Mouse (Mus musculus) bone marrow, adult 2 months (tissue): ENCODE measurements around the gene Anapc15-ps. TPM values are rescaled to one million over a fixed set of nuclear protein-coding genes. Genes with fewer than 3 reads are reported as not detected.

ENCODE experiments used
- H3K27ac ChIP-seq: fragments of 200-500 bp; 2 replicates; pipeline ENCODE4 v1.5.1; 2012; ENCODE audit warnings: low read depth, mild to moderate bottlenecking, control low read depth, inconsistent platforms, low read length; ENCODE audit not compliant: control insufficient read depth, poor library complexity, insufficient read depth
- H3K4me1 ChIP-seq: fragments of 200-500 bp; 2 replicates; pipeline ENCODE4 v1.6.1; 2011; ENCODE audit warnings: low read length; ENCODE audit not compliant: control insufficient read depth, insufficient read depth
- H3K4me3 ChIP-seq: fragments of 200-500 bp; replicated peaks from 2 replicates; pipeline ENCODE3; 2011; ENCODE audit warnings: mild to moderate bottlenecking, low read depth, low read length, control low read depth; ENCODE audit not compliant: control insufficient read depth
- CTCF ChIP-seq: fragments of 200-500 bp; IDR thresholded peaks from 2 replicates; pipeline ENCODE4 v1.5.1; 2011; ENCODE audit warnings: low read length, control low read depth; ENCODE audit not compliant: control insufficient read depth, insufficient read depth
- POLR2A ChIP-seq: fragments of 200-500 bp; IDR thresholded peaks from 2 replicates; pipeline ENCODE4 v1.6.1; 2011; ENCODE audit warnings: low read depth, mild to moderate bottlenecking, control low read depth, low read length, borderline replicate concordance; ENCODE audit not compliant: control insufficient read depth
- WGBS: fragments of 180-500 bp; shearing (Covaris S2); methylation state at CpG from one replicate; pipeline ENCODE4 v1.1.7; 2018; 5-methylcytosine and 5-hydroxymethylcytosine counted together
- polyA plus RNA-seq: library from polyadenylated mRNA; stranded (reverse); fragments of >200 nt; gene quantifications from 2 replicates; pipeline ENCODE4 v1.2.4, GENCODE M21; 2011; ENCODE audit warnings: low replicate concordance; ENCODE audit not compliant: missing spikeins, insufficient read depth, insufficient read length

Gene Anapc15-ps
- polyA plus RNA-seq, 1 experiment, result not detected

- TF ChIP-seq CTCF, result no peak
- no peak for TF ChIP-seq POLR2A
- 83% methylated on average over 21 of the region's 21 CpGs for WGBS
- no peak overlapping the region for H3K27ac ChIP-seq
- no peak overlapping the region for H3K4me3 ChIP-seq
- peaks cover 2% of the 10 kb centered on the region for H3K4me1 ChIP-seq
Observed at GRCm38 (mm10) chr10:95670781-95671780, 2.2 kb downstream of the Anapc15-ps start.

- Histone ChIP-seq H3K4me1 (peaks cover 2% of the 10 kb centered on the region), H3K27ac (no peak overlapping the region), H3K4me3 (no peak overlapping the region)
- WGBS, result 37% methylated on average over 4 of the region's 4 CpGs
- TF ChIP-seq POLR2A (no peak), CTCF (no peak)
Observed at GRCm38 (mm10) chr10:95669872-95670271, 3.4 kb downstream of the Anapc15-ps start.

GRCm38 (mm10) chr10:95669034-95669433 lies 4.2 kb downstream of the Anapc15-ps start:
- Histone ChIP-seq H3K4me3 (no peak overlapping the region), H3K27ac (no peak overlapping the region), H3K4me1 (peaks cover 2% of the 10 kb centered on the region)
- WGBS, result 89% methylated on average over 3 of the region's 3 CpGs
- TF ChIP-seq POLR2A, result no peak
- TF ChIP-seq CTCF, result no peak

GRCm38 (mm10) chr10:95667371-95668030 lies 5.8 kb downstream of the Anapc15-ps start:
- Histone ChIP-seq H3K4me1 (peaks cover 2% of the 10 kb centered on the region), H3K27ac (no peak overlapping the region), H3K4me3 (no peak overlapping the region)
- 74% methylated on average over 3 of the region's 3 CpGs for WGBS
- TF ChIP-seq CTCF (no peak), POLR2A (no peak)

GRCm38 (mm10) chr10:95666791-95667190 lies 6.5 kb downstream of the Anapc15-ps start:
- H3K4me3 ChIP-seq, result no peak overlapping the region
- H3K4me1 ChIP-seq, result peaks cover 2% of the 10 kb centered on the region
- no peak overlapping the region for H3K27ac ChIP-seq
- TF ChIP-seq CTCF, result no peak
- no peak for TF ChIP-seq POLR2A
- WGBS, result 73% methylated on average over 2 of the region's 2 CpGs

GRCm38 (mm10) chr10:95665426-95665990 lies 7.7 kb downstream of the Anapc15-ps start:
- Histone ChIP-seq H3K4me3 (no peak overlapping the region), H3K4me1 (peaks cover 2% of the 10 kb centered on the region), H3K27ac (no peak overlapping the region)
- TF ChIP-seq POLR2A (no peak), CTCF (no peak)
- WGBS, result 85% methylated on average over 11 of the region's 11 CpGs

- Histone ChIP-seq H3K4me1 (no peaks in the 10 kb centered on the region), H3K27ac (no peak overlapping the region), H3K4me3 (no peak overlapping the region)
- no peak for TF ChIP-seq POLR2A
- TF ChIP-seq CTCF, result no peak
- WGBS, result 86% methylated on average over 3 of the region's 3 CpGs
Observed at GRCm38 (mm10) chr10:95664613-95665012, 8.6 kb downstream of the Anapc15-ps start.

GRCm38 (mm10) chr10:95660356-95660755 lies 12.9 kb downstream of the Anapc15-ps start:
- Histone ChIP-seq H3K4me1 (no peaks in the 10 kb centered on the region), H3K27ac (no peak overlapping the region), H3K4me3 (no peak overlapping the region)
- WGBS, result 78% methylated on average over 6 of the region's 6 CpGs
- TF ChIP-seq CTCF, result no peak
- no peak for TF ChIP-seq POLR2A
